Mouse (Mus musculus) adrenal gland, postnatal 14 days (tissue): ENCODE measurements at regions not wholly inside any gene's neighbourhood (a gene's known extent, or its start where the extent isn't known, plus 50 kb on each side); places are given as distances from the start of the nearest gene placed in this dataset.

ENCODE experiments used
- DNase-seq: peaks from one replicate; pipeline ENCODE4 v3.0.0; 2021; ENCODE audit warnings: mixed read lengths

GRCm38 (mm10) chr12:88530450-88531143 lies 170.2 kb downstream of the Adck1 start:
- no peak for DNase-seq

- no peak for DNase-seq
Observed at GRCm38 (mm10) chr12:88532261-88532973, 172.1 kb downstream of the Adck1 start.

- DNase-seq = no peak
Observed at GRCm38 (mm10) chr12:88551856-88552255, 170.8 kb upstream of the Nrxn3 start.

GRCm38 (mm10) chr12:88555475-88555874 lies 167.2 kb upstream of the Nrxn3 start:
- DNase-seq = no peak

- DNase-seq = no peak
Observed at GRCm38 (mm10) chr12:88558036-88558435, 164.6 kb upstream of the Nrxn3 start.

GRCm38 (mm10) chr12:88579974-88580373 lies 142.7 kb upstream of the Nrxn3 start:
- DNase-seq = peak; percentile 3

GRCm38 (mm10) chr12:88605939-88606338 lies 116.7 kb upstream of the Nrxn3 start:
- DNase-seq = no peak

- DNase-seq = no peak
Observed at GRCm38 (mm10) chr12:88620084-88620483, 102.6 kb upstream of the Nrxn3 start.

GRCm38 (mm10) chr12:88644281-88644680 lies 78.4 kb upstream of the Nrxn3 start:
- DNase-seq = no peak

GRCm38 (mm10) chr12:88652001-88652719 lies 70.5 kb upstream of the Nrxn3 start:
- DNase-seq = no peak
